Mouse (Mus musculus): ENCODE results near the gene Tnfaip2. TPM values are rescaled to one million over a fixed set of nuclear protein-coding genes. Genes with fewer than 3 reads are reported as not detected.

Tnfaip2 gene
- polyA plus RNA-seq, 1 experiment from 2014 or later = 17.0 TPM

DNA sequence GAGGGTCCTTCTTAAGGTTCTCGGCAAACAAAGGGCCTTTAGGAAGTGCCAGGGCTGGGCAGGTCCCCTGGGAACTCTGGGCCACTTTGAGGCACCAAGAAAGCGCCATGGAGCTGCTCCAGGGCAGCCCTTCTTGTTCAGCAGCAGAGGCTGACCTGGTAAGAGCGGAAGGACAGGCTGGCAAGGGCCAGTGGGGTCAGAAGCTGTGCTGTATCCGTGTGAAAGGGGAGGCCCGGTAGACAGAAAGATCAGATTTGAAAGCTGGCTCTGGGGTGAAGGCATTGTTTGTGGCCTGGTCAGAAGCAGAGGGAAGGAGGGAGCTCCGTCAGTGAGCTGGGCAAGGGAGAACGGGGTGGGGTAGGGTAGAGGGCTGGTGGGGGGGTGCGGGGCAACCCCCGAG, 5.1 kb downstream of the Tnfaip2 start:
- Histone ChIP-seq H3K9ac (replicated peaks; ENCODE audit: low read depth) (no peak overlapping the region), H3K9me3 (ENCODE audit: low read length) (no peaks in the 10 kb centered on the region), H3K4me1 (ENCODE audit: insufficient read depth, low read depth, low read length) (peaks cover 8% of the 10 kb centered on the region; the same call in 1 of the 2 replicates), H3K4me2 (replicated peaks; ENCODE audit: low read depth, low read length) (no peak overlapping the region), H3K27ac (ENCODE audit: low read length) (no peak overlapping the region), H3K27me3 (replicated peaks; ENCODE audit: insufficient read depth, low read length) (peaks cover 48% of the 10 kb centered on the region), H3K36me3 (ENCODE audit: insufficient read depth, low read length) (no peaks in the 10 kb centered on the region), H3K4me3 (ENCODE audit: low read depth, low read length) (no peak overlapping the region)
- TF ChIP-seq EP300 (IDR thresholded peaks at IDR 0.05) = no peak
- TF ChIP-seq CTCF (IDR thresholded peaks at IDR 0.05) = no peak
- whole genome bisulfite sequencing = 39% methylated on average over 9 of the region's 9 CpGs
- DNase-seq (ENCODE audit: low spot score) = no peak
- ATAC-seq = no peak

DNA sequence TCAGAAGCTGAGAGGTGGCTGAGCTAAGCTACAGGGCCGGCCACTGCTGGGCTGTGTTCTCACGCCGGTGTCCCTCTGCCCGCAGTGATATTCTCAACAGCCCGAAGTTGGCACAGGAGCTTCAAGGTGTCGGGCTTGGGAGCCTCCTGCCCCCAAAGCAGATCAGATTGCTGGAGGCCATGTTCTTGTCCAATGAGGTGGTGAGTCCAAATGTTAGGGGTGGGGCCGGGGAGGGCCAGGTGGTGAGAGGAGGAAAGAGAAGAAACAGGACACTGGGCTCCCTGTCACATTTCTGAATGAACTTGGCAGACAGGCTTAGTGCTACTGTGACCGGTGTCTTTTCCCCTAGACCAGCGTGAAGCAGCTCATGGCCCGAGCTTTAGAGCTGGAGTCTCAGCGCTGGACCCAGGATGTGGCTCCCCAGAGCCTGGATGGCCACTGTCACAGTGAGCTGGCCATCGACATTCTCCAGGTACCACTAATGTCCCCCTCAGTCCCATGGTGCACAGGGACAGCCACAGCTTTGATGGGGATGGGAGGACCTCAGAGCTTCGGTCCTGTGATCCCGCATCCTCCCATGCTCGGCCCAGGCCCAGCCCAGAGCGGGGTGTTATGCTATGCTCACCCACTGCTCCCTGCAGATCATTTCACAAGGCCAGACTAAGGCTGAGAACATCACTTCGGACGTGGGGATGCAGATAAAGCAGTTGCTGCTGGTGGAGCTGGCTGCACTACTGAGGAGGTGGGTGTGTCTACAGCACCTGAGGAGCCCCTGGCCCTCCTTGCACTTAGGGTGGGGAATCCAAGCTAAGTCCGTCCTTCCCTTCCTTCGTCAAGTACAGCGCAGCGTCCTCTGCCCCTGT, 5.9 kb downstream of the Tnfaip2 start:
- ATAC-seq (no peak), DNase-seq (ENCODE audit: low spot score) (no peak)
- Histone ChIP-seq H3K27me3 (replicated peaks; ENCODE audit: insufficient read depth, low read length) (peaks cover 45% of the 10 kb centered on the region), H3K4me3 (ENCODE audit: low read depth, low read length) (no peak overlapping the region), H3K4me1 (ENCODE audit: insufficient read depth, low read depth, low read length) (peaks cover 3% of the 10 kb centered on the region; the same call in 1 of the 2 replicates), H3K9me3 (ENCODE audit: low read length) (no peaks in the 10 kb centered on the region), H3K9ac (replicated peaks; ENCODE audit: low read depth) (no peak overlapping the region), H3K36me3 (ENCODE audit: insufficient read depth, low read length) (no peaks in the 10 kb centered on the region), H3K4me2 (replicated peaks; ENCODE audit: low read depth, low read length) (no peak overlapping the region), H3K27ac (ENCODE audit: low read length) (no peak overlapping the region)
- TF ChIP-seq EP300 (IDR thresholded peaks at IDR 0.05) (no peak), CTCF (IDR thresholded peaks at IDR 0.05) (no peak)
- 46% methylated on average over 22 of the region's 22 CpGs for WGBS

DNA sequence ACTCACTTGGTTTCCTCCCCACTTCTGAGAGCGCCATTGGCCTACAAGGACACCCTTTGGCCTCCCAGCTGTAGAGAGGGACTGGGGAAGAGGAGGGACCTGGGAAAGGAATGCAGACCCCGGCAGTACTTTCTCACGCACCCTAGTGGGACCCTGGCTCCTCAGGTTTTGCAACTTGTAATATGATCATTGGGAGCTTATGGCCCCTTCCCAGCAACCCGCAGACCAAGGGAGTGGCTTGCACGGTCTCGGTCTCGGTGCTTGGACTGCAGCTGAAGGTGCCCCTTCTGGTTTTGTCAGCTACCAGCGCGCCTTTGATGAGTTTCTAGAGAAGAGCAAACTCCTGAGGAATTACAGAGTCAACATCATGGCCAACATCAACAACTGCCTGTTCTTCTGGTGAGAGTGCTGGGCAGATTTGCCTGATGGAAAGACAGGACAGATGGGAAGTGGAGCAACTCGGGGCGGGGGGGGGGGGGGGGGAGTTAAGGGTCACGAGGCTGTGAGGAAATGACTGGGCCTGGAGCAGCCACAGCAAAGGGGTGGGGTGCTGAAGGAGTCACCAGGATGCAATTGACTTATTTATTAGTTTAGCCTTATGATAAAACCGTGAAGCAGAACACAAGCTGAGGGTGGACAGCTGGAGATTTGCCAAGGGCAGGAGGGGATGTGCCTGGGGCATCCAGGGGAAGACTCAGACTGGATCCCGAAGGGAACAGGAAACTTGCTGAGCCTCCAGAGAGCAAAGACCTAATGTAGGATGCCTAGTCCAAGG, 6.8 kb downstream of the Tnfaip2 start:
- Histone ChIP-seq H3K9ac (replicated peaks; ENCODE audit: low read depth) (no peak overlapping the region), H3K27me3 (replicated peaks; ENCODE audit: insufficient read depth, low read length) (peaks cover 35% of the 10 kb centered on the region), H3K9me3 (ENCODE audit: low read length) (no peaks in the 10 kb centered on the region), H3K4me1 (ENCODE audit: insufficient read depth, low read depth, low read length) (peaks cover 3% of the 10 kb centered on the region; the same call in 1 of the 2 replicates), H3K4me2 (replicated peaks; ENCODE audit: low read depth, low read length) (no peak overlapping the region), H3K27ac (ENCODE audit: low read length) (no peak overlapping the region), H3K36me3 (ENCODE audit: insufficient read depth, low read length) (no peaks in the 10 kb centered on the region), H3K4me3 (ENCODE audit: low read depth, low read length) (no peak overlapping the region)
- DNase-seq (ENCODE audit: low spot score) (peak; percentile 72), ATAC-seq (peak; percentile 54)
- TF ChIP-seq CTCF (IDR thresholded peaks at IDR 0.05) (no peak), EP300 (IDR thresholded peaks at IDR 0.05) (no peak)
- 14% methylated on average over 13 of the region's 14 CpGs for WGBS

- Histone ChIP-seq H3K36me3 (ENCODE audit: insufficient read depth, low read length) (no peaks in the 10 kb centered on the region), H3K4me2 (replicated peaks; ENCODE audit: low read depth, low read length) (no peak overlapping the region), H3K4me1 (ENCODE audit: insufficient read depth, low read depth, low read length) (peaks cover 3% of the 10 kb centered on the region; the same call in 1 of the 2 replicates), H3K9ac (replicated peaks; ENCODE audit: low read depth) (no peak overlapping the region), H3K27ac (ENCODE audit: low read length) (no peak overlapping the region), H3K9me3 (ENCODE audit: low read length) (no peaks in the 10 kb centered on the region), H3K27me3 (replicated peaks; ENCODE audit: insufficient read depth, low read length) (peaks cover 25% of the 10 kb centered on the region), H3K4me3 (ENCODE audit: low read depth, low read length) (no peak overlapping the region)
- ATAC-seq (peak; percentile 69), DNase-seq (ENCODE audit: low spot score) (peak; percentile 44)
- 28% methylated on average over 6 of the region's 6 CpGs for WGBS
- TF ChIP-seq EP300 (IDR thresholded peaks at IDR 0.05) (no peak), CTCF (IDR thresholded peaks at IDR 0.05) (0 out of 2 replicates have a peak, but pooled peaks have one; percentile 5)
Measured at GRCm38 (mm10) chr12:111450359-111450758, 8.1 kb downstream of the Tnfaip2 start.

DNA sequence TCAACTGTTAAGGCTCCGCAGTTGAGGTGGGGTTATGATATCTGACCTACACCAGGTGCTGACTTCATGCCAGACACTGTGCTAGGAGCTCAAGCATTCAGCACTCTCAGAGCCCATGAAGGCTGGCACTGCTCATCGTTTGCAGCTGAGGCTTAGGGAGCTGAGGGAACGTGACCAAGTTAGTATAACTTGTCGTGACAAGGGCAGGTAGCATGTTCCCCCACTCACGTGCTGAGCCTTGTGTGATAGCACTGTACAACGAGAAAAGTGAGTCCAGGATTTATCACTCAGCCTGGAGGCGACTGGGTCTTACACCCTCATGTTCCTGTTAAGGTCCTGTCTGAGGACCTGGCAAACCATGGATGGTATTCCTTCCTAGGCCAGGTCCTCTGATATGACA, 9.3 kb downstream of the Tnfaip2 start:
- ATAC-seq = no peak
- no peak for DNase-seq (ENCODE audit: low spot score)
- Histone ChIP-seq H3K4me1 (ENCODE audit: insufficient read depth, low read depth, low read length) (peaks cover 3% of the 10 kb centered on the region; the same call in 1 of the 2 replicates), H3K9ac (replicated peaks; ENCODE audit: low read depth) (no peak overlapping the region), H3K4me2 (replicated peaks; ENCODE audit: low read depth, low read length) (no peak overlapping the region), H3K27me3 (replicated peaks; ENCODE audit: insufficient read depth, low read length) (peaks cover 14% of the 10 kb centered on the region; the same call in 1 of the 2 replicates), H3K4me3 (ENCODE audit: low read depth, low read length) (no peak overlapping the region), H3K9me3 (ENCODE audit: low read length) (no peaks in the 10 kb centered on the region), H3K36me3 (ENCODE audit: insufficient read depth, low read length) (no peaks in the 10 kb centered on the region), H3K27ac (ENCODE audit: low read length) (no peak overlapping the region)
- TF ChIP-seq EP300 (IDR thresholded peaks at IDR 0.05) (no peak), CTCF (IDR thresholded peaks at IDR 0.05) (no peak)
- WGBS = 80% methylated on average over 7 of the region's 7 CpGs

GRCm38 (mm10) chr12:111454021-111454420, 11.8 kb downstream of the Tnfaip2 start:
- no peaks in the 10 kb centered on the region for H3K36me3 ChIP-seq (ENCODE audit: insufficient read depth, low read length)
- WGBS = 21% methylated on average over 4 of the region's 4 CpGs
- H3K4me2 ChIP-seq (replicated peaks; ENCODE audit: low read depth, low read length) = no peak overlapping the region
- TF ChIP-seq CTCF (IDR thresholded peaks at IDR 0.05) = no peak
- TF ChIP-seq EP300 (IDR thresholded peaks at IDR 0.05) = no peak
- no peaks in the 10 kb centered on the region for H3K9me3 ChIP-seq (ENCODE audit: low read length)
- H3K9ac ChIP-seq (replicated peaks; ENCODE audit: low read depth) = no peak overlapping the region
- H3K27ac ChIP-seq (ENCODE audit: low read length) = no peak overlapping the region
- no peaks in the 10 kb centered on the region for H3K27me3 ChIP-seq (replicated peaks; ENCODE audit: insufficient read depth, low read length)
- no peak for ATAC-seq
- peaks cover 3% of the 10 kb centered on the region; the same call in 1 of the 2 replicates for H3K4me1 ChIP-seq (ENCODE audit: insufficient read depth, low read depth, low read length)
- no peak overlapping the region for H3K4me3 ChIP-seq (ENCODE audit: low read depth, low read length)
- DNase-seq (ENCODE audit: low spot score) = no peak

Data from lung, postnatal 0 days (tissue).